Mouse (Mus musculus): ENCODE measurements around the gene Lemd2.

- TF ChIP-seq CTCF (conservative IDR thresholded peaks at IDR 0.05; ENCODE audit: insufficient read depth, insufficient read length, low read depth, low read length) (no peak), POLR2A (IDR thresholded peaks at IDR 0.05; ENCODE audit: low read depth, low read length) (no peak)
Observed at GRCm38 (mm10) chr17:27153773-27154193, 50.5 kb downstream of the Lemd2 start.
